8 mouse cellular contexts compared by ENCODE assay signal in the genomic region with DNA sequence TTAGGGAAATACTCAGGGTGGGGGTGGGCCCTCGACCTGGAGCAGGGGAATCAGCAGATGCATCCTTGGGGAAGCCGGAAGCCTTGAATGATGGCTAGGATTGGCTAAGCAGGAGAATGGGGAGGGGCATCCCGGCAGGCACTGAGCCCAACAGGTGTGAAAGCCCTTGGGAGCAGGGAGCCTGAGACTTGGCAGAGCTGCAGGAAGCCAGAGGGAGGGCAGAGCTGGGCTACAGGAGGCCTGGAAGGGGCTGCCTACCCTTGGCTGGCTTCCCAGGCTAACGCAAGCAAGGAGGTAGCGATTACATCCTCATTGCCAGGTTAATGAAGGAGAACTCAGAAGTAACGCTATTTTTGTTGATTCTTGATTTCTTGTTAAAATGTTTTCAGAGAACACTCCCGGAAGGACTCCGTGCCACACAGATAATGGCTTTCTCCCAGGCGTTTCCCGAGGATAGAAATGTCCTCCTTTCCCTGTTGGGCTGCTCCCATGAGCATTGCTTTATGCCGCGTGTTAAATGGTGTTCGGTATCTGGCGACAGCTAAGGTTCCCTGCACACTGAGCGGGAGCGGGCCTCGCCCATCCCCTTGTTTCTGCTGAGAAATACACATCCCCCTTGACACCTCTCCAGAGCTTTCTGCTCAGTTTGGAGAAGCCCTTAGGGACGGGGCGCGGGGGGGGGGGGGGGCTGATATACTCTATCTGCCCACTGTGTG. TPM values are rescaled to one million over a fixed set of nuclear protein-coding genes. Genes with fewer than 3 reads are reported as not detected.
A peak's percentile ranks its signal among the peaks of the same experiment; 100 is the strongest.
DNase-seq lines count a peak whose midpoint lies in the region; ATAC-seq and TF ChIP-seq lines count a peak whose summit lies in the region.
"Had no signal": no experiment of that assay in that cellular context is flagged by ENCODE, and none has a peak within 500 bp of the region (broad histone marks: within the 10 kb centered on the region; RNA-seq: fewer than 3 reads in every experiment).

No protein-coding gene starts in this region.

- no peaks in the 10 kb centered on the region for H3K27me3 ChIP-seq in neural tube, embryonic 12.5 days (replicated peaks)
- no peaks in the 10 kb centered on the region for H3K27me3 ChIP-seq in embryonic facial prominence, embryonic 12.5 days
- H3K27me3 ChIP-seq in intestine, embryonic 16.5 days (replicated peaks; ENCODE audit: control insufficient read depth, insufficient read depth, low read length) = no peaks in the 10 kb centered on the region
- H3K27me3 ChIP-seq: liver, embryonic 15.5 days had no signal

- no peak overlapping the region for H3K4me2 ChIP-seq in neural tube, embryonic 12.5 days (replicated peaks)
- H3K4me2 ChIP-seq in embryonic facial prominence, embryonic 12.5 days (replicated peaks) = peak overlapping the region; percentile 22; the same call in 1 of the 2 replicates
- 0 out of 2 replicates have a peak overlapping the region, but pooled peaks have one; percentile 0 for H3K4me2 ChIP-seq in intestine, embryonic 16.5 days (ENCODE audit: low read depth, low read length)
- H3K4me2 ChIP-seq: liver, embryonic 15.5 days had no signal

- WGBS in neural tube, embryonic 12.5 days = 49% methylated on average over 20 of the region's 20 CpGs
- 37% methylated on average over 20 of the region's 20 CpGs for WGBS in embryonic facial prominence, embryonic 12.5 days
- 31% methylated on average over 20 of the region's 20 CpGs for WGBS in intestine, embryonic 16.5 days

- ATAC-seq in neural tube, embryonic 12.5 days (ENCODE audit: low FRiP score, low read depth) = peak; percentile 43; the same call in 1 of the 2 replicates
- ATAC-seq in embryonic facial prominence, embryonic 12.5 days (ENCODE audit: insufficient number of reproducible peaks, insufficient read depth, low FRiP score, low TSS enrichment) = peak; percentile 78
- ATAC-seq in intestine, embryonic 16.5 days = peak; percentile 48; the same call in 1 of the 2 replicates
- no peak for ATAC-seq in activated CD4-positive, CD25-positive, alpha-beta regulatory T cell, adult 4 months

- 0 out of 2 replicates have a peak, but pooled peaks cover 11% of the 10 kb centered on the region for H3K4me1 ChIP-seq in neural tube, embryonic 12.5 days
- H3K4me1 ChIP-seq in embryonic facial prominence, embryonic 12.5 days = peaks cover 12% of the 10 kb centered on the region
- H3K4me1 ChIP-seq in intestine, embryonic 16.5 days (ENCODE audit: control insufficient read depth, insufficient read depth, low read length) = no peaks in the 10 kb centered on the region
- H3K4me1 ChIP-seq: liver, embryonic 15.5 days had no signal

- no peak overlapping the region for H3K27ac ChIP-seq in neural tube, embryonic 12.5 days
- peak overlapping the region; percentile 36; the same call in 1 of the 2 replicates for H3K27ac ChIP-seq in embryonic facial prominence, embryonic 12.5 days
- H3K27ac ChIP-seq in intestine, embryonic 16.5 days (ENCODE audit: low read length) = no peak overlapping the region
- no peak overlapping the region for H3K27ac ChIP-seq in left cerebral cortex, adult 2 months
- H3K27ac ChIP-seq: liver, embryonic 15.5 days had no signal

- no peak overlapping the region for H3K4me3 ChIP-seq in neural tube, embryonic 12.5 days
- H3K4me3 ChIP-seq in embryonic facial prominence, embryonic 12.5 days = no peak overlapping the region
- H3K4me3 ChIP-seq in intestine, embryonic 16.5 days (ENCODE audit: low read length) = no peak overlapping the region
- H3K4me3 ChIP-seq in left cerebral cortex, adult 2 months = no peak overlapping the region; the same call in 1 of the 2 replicates
- H3K4me3 ChIP-seq: liver, embryonic 15.5 days had no signal

- H3K9ac ChIP-seq in neural tube, embryonic 12.5 days = no peak overlapping the region
- no peak overlapping the region for H3K9ac ChIP-seq in embryonic facial prominence, embryonic 12.5 days
- H3K9ac ChIP-seq in intestine, embryonic 16.5 days (ENCODE audit: low read depth, low read length) = no peak overlapping the region
- H3K9ac ChIP-seq: liver, embryonic 15.5 days had no signal

- H3K36me3 ChIP-seq in neural tube, embryonic 12.5 days = no peaks in the 10 kb centered on the region
- H3K36me3 ChIP-seq in embryonic facial prominence, embryonic 12.5 days = no peaks in the 10 kb centered on the region
- H3K36me3 ChIP-seq in intestine, embryonic 16.5 days (ENCODE audit: control insufficient read depth, insufficient read depth, low read length) = no peaks in the 10 kb centered on the region
- H3K36me3 ChIP-seq: liver, embryonic 15.5 days had no signal

- no peak for TF ChIP-seq CTCF in left cerebral cortex, adult 2 months (IDR thresholded peaks at IDR 0.05)

- intact Hi-C loops in left cerebral cortex, adult 2 months (cut with DNase I) = no loop called here

- DNase-seq in neural tube, embryonic 10.5 days (ENCODE audit: extremely low spot score, low spot score) = no peak
- DNase-seq in lung, postnatal 4 days = peak; percentile 18 to 31
- DNase-seq in left cerebral cortex, adult 2 months (ENCODE audit: extremely low spot score in 1 of 2, low spot score in 2 of 2) = no peak

- no peaks in the 10 kb centered on the region for H3K9me3 ChIP-seq in neural tube, embryonic 12.5 days
- no peaks in the 10 kb centered on the region for H3K9me3 ChIP-seq in embryonic facial prominence, embryonic 12.5 days
- no peaks in the 10 kb centered on the region for H3K9me3 ChIP-seq in intestine, embryonic 16.5 days (ENCODE audit: control insufficient read depth, low read length)
- H3K9me3 ChIP-seq: liver, embryonic 15.5 days had no signal

RNA-seq across cellular contexts. Expression of gene Kazn, which starts 38.4 kb away (rescaled TPM):
- 18.9 and 21.4 TPM in 2 replicates for polyA plus RNA-seq in neural tube, embryonic 12.5 days (2016; fragmentation: Nextera tagmentation; extraction: Ambion mirVana)
- 23.1 and 24.2 TPM in 2 replicates for polyA plus RNA-seq in embryonic facial prominence, embryonic 12.5 days (2016; fragmentation: Nextera tagmentation; extraction: Ambion mirVana)
- 10.7 and 11.3 TPM in 2 replicates for polyA plus RNA-seq in intestine, embryonic 16.5 days (2015; fragmentation: Nextera tagmentation; extraction: Ambion mirVana)
- polyA plus RNA-seq in activated CD4-positive, CD25-positive, alpha-beta regulatory T cell, adult 4 months (2017; shearing (Covaris generic)) = not detected
- 10 to 100 TPM; 82.9 to 90.9 TPM for total RNA-seq in left cerebral cortex, adult 2 months (2021)

Comparison
In these comparisons a context has a peak if more than half of its experiments do, and no peak if none do; other contexts are left out.
1. DNase-seq: peak in lung, postnatal 4 days (2 of 2); none in neural tube, embryonic 10.5 days (single experiment) and left cerebral cortex, adult 2 months (0 of 2).
2. RNA of gene Kazn, which starts 38.4 kb away (polyA plus RNA-seq): 23.1 to 24.2 TPM in embryonic facial prominence, embryonic 12.5 days, 18.9 to 21.4 TPM in neural tube, embryonic 12.5 days and 10.7 to 11.3 TPM in intestine, embryonic 16.5 days; not detected in activated CD4-positive, CD25-positive, alpha-beta regulatory T cell, adult 4 months; every median in the first group is over 10 times any median in the second.